Mouse (Mus musculus) kidney, adult 8-10 months (tissue): Measurements from ENCODE around the gene Zfp941.

Experiments
- DNase-seq, 2 experiments: peaks; one replicate each; pipeline ENCODE4 v3.0.0; 2022

The Zfp941 gene

GRCm38 (mm10) chr7:140821653-140822329, at the start of gene Zfp941:
Gene Zfp941, minus strand, starts transcription at chr7:140822178.
- peak; percentile 65 to 72 for DNase-seq

- DNase-seq: no peak
Measured at GRCm38 (mm10) chr7:140864761-140865160, 42.8 kb upstream of the Zfp941 start.

GRCm38 (mm10) chr7:140860728-140861127, 38.8 kb upstream of the Zfp941 start:
- no peak for DNase-seq

GRCm38 (mm10) chr7:140859997-140860396, 38.0 kb upstream of the Zfp941 start:
- DNase-seq: no peak

- no peak for DNase-seq
Measured at GRCm38 (mm10) chr7:140858746-140859145, 36.8 kb upstream of the Zfp941 start.

- DNase-seq: no peak
Measured at GRCm38 (mm10) chr7:140857550-140858505, 35.9 kb upstream of the Zfp941 start, which contains the start of gene Bet1l. Gene Bet1l, minus strand, starts transcription at chr7:140857577.

GRCm38 (mm10) chr7:140856785-140857549, 35.0 kb upstream of the Zfp941 start, which contains the start of gene Ric8a:
Gene Ric8a, plus strand, starts transcription at chr7:140856957.
- DNase-seq: peak; percentile 89 to 90

- DNase-seq: peak; percentile 92 to 93
Measured at GRCm38 (mm10) chr7:140855860-140856784, 34.1 kb upstream of the Zfp941 start, which contains the start of gene Gm45785. Gene Gm45785, minus strand, starts transcription at chr7:140856331.

GRCm38 (mm10) chr7:140855181-140855580, 33.2 kb upstream of the Zfp941 start:
- no peak for DNase-seq

- no peak for DNase-seq
Measured at GRCm38 (mm10) chr7:140854483-140854882, 32.5 kb upstream of the Zfp941 start.

GRCm38 (mm10) chr7:140853386-140853785, 31.4 kb upstream of the Zfp941 start:
- peak; percentile 54 to 75 for DNase-seq

- no peak for DNase-seq
Measured at GRCm38 (mm10) chr7:140851916-140852315, 29.9 kb upstream of the Zfp941 start.

GRCm38 (mm10) chr7:140848591-140848990, 26.6 kb upstream of the Zfp941 start:
- DNase-seq: no peak

- peak; percentile 64 to 68 for DNase-seq
Measured at GRCm38 (mm10) chr7:140847755-140848580, 26.0 kb upstream of the Zfp941 start, which contains the start of gene Odf3. Gene Odf3, plus strand, starts transcription at chr7:140847805.

- no peak for DNase-seq
Measured at GRCm38 (mm10) chr7:140846676-140847075, 24.7 kb upstream of the Zfp941 start.

- DNase-seq: no peak
Measured at GRCm38 (mm10) chr7:140845683-140846082, 23.7 kb upstream of the Zfp941 start.

- DNase-seq: peak; percentile 77 to 90
Measured at GRCm38 (mm10) chr7:140844905-140845665, 23.1 kb upstream of the Zfp941 start, which contains the start of gene Scgb1c1. Gene Scgb1c1, plus strand, starts transcription at chr7:140845547.

- no peak for DNase-seq
Measured at GRCm38 (mm10) chr7:140843806-140844205, 21.8 kb upstream of the Zfp941 start.
